Mouse (Mus musculus): ENCODE data around the gene Chd8. TPM values are rescaled to one million over a fixed set of nuclear protein-coding genes. Genes with fewer than 3 reads are reported as not detected.
"Not testable (repeated sequence)": the region's sequence is repeated elsewhere in the genome, so short reads cannot be mapped to it uniquely, and the experiment has no call there.

The Chd8 gene
- polyA plus RNA-seq (2015; fragmentation: Nextera tagmentation; extraction: Ambion mirVana), result 31.9 and 40.1 TPM in 2 replicates

DNA sequence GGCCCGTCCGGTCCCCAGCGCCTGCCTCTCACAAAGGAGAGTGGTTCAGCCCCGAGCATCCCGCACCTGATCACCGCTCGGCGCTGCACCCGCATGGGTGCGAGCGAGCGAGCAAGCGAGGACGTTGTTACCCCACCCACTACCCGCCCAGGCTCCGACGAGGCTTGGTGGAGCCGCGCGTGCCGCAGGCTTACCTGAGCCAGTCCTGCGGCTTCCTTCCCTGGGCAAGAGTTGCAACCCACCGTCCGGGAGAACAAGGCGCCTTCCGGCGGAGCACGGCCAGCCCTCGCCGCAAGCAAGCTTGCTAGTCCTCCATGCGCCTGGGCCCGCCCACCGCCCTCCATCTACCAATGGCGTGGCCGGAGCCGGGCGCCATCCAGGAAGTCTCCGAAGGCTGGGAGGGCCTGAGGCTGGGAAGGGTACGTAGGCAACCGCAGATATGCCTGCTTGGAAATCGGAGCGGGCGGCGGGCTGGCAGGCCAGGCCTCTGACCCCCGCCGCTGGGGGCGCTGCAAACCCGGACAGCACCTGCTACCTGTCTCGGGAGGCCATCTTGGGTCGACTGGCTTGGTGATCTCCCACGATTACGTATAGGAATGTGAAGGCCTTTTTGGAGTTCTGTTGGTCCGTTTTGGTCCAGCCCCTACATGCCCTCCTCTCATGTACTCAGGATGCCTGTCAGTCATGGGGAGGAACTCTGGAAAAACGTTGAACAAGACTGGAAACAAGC lies at the start of gene Chd8:
Chd8 (minus strand) TSS at position 297 of the 730 bp plus-strand sequence.
- peak; percentile 99 for DNase-seq (ENCODE audit: low spot score)

DNA sequence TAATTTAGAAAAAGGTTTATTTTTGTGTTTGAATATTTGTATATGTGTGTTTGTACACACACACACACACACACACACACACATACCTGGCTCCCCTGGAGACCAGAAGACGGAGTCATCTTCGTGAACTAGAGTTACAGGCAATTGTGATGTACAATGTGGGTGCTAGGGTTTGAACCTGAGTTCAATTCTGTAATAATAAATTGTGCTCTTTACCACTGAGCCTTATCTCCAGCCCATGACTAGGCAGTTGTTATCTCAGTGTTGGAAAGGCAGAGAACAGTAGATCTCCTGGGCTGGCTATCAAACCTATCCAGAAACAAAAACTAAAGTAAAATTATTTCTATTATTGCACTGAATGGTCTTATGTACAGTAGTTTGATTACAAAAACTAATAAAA lies 48.5 kb upstream of the Chd8 start:
- no peak for DNase-seq (ENCODE audit: low spot score)

DNA sequence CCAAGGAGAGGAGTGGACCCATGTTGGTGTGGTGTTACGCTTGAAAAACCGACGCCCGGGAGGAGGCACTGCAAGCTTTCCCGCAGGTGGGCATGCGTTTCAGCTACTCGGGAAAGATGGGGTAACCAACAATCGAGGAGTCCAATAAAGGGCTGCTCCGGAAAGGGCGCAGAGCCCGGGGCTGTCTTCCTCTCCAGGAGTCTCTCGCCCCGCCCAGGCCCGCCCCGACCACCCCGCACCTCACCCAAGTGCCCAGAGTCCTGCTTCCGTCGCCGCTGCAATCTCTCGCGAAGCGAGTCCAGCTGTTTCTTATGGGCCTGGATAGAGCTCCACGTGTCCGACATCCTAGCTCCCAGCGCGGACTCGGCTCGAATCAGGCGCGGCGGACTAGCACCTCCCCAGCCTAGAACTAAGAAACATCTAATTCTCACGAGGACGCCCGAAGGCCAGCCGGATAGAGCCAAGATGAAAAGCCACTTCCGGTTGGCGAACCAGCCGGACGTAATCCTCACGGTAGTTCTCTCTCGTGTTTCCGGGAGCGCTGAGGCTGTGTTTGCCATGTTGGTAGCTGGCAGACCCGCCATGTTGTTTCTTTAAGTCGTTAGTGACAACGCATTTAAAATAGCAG lies 47.2 kb upstream of the Chd8 start, which contains the start of gene Mettl3:
Mettl3 (minus strand) TSS at position 485 of the 628 bp plus-strand sequence.
- DNase-seq (ENCODE audit: low spot score), result peak; percentile 93

DNA sequence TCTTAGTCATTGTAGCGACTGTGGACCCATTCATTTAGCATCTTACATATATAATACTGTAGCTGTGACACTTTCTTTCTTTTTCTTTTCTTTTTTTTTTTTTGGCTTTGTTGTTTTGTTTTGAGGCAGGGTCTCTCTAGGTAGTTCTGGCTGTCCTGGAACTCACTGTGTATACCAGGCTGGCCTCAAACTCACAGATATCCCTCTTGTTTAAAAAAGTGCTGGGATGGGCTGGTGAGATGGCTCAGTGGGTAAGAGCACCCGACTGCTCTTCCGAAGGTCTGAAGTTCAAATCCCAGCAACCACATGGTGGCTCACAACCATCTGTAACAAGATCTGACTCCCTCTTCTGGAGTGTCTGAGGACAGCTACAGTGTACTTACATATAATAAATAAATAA lies 45.9 kb upstream of the Chd8 start:
- DNase-seq (ENCODE audit: low spot score), result not testable (repeated sequence)

DNA sequence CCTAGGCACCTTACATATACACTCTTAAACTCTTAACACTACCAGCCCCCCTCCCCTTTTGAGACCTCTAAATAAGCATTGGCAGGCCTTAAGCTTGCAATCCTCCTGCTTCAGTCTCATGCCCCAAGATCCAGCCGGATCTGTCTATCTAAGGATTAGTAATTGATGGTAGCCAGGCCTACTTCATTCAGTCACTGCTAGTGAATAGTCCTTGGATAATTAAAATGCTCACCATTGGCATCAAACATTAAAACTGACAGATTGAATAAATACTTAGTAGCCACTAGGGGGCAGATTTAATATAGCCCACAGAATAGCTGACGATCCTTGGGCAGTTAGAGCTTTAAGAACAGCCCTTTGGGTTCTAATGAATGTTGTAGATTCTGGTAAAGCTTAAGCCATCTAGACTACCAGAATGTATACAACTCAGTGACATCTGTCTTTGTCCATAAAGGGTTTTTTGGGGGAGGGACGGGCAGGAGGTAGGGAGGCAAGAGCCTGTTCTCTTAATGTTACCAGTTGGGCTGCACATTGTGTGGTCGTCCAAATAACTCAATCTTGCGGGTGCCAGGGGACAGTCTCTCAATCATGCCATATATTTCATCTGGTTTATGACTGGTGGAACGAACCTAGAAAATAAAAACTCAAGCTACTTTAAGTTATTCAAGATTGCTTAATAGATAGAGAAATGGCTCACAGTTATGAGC lies 38.1 kb upstream of the Chd8 start:
- peak; percentile 27 for DNase-seq (ENCODE audit: low spot score)

DNA sequence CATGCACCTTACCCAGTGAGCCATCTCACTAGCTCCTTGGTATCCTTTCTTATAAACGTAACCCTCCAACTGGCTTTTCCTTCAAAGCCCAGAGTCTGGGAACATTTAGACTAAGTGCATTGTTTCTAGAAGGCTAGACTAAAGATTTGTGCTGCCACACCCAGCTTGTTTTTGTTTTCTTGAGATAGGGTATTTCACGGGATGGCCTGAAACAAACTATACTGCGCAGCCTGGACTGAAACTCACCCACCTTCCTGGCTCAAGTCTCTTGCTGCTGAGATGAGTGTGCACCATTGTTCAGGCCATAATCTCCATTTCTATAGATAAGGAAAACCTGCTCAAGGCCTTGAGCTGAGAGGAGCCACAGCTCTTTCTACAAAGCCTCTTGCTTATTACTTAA lies 26.6 kb upstream of the Chd8 start:
- DNase-seq (ENCODE audit: low spot score), result no peak

DNA sequence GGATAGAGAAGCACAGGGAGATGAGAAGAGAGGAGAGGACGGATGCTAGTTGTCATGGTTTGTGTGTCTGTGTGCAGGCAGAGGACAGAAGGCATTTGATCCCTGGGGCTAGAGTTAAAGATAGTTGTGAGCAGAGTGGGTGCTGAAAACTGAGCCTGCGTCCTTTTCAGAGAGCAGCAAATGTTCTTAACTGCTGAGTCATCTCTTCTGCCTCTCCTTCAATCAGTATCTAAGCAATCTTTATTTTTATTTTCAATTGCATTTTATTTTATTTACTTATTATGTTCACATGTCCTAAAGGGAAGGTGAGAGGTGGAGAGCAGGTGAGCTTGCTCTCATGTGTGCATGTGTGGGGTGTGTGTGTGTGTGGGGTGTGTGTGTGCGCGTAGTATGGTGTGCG lies 26.0 kb upstream of the Chd8 start:
- no peak for DNase-seq (ENCODE audit: low spot score)

DNA sequence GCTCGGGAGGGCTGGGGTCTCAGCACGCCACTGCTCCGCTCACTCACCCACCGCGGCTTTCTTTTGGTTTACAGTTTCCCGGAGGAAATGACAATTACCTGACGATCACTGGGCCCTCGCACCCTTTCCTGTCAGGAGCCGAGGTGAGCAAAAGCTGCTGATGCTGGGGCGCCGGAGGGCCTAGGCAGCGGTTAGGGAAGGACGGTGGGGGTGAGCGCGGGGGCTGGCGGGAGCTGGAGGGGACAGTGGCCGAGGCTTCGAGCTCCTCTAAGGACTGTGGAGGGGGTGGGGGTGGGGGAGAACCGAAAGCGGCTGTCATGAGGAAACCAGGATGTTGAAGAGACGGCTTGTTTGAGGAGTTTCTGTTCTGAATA lies 22.2 kb upstream of the Chd8 start:
- DNase-seq (ENCODE audit: low spot score), result no peak

DNA sequence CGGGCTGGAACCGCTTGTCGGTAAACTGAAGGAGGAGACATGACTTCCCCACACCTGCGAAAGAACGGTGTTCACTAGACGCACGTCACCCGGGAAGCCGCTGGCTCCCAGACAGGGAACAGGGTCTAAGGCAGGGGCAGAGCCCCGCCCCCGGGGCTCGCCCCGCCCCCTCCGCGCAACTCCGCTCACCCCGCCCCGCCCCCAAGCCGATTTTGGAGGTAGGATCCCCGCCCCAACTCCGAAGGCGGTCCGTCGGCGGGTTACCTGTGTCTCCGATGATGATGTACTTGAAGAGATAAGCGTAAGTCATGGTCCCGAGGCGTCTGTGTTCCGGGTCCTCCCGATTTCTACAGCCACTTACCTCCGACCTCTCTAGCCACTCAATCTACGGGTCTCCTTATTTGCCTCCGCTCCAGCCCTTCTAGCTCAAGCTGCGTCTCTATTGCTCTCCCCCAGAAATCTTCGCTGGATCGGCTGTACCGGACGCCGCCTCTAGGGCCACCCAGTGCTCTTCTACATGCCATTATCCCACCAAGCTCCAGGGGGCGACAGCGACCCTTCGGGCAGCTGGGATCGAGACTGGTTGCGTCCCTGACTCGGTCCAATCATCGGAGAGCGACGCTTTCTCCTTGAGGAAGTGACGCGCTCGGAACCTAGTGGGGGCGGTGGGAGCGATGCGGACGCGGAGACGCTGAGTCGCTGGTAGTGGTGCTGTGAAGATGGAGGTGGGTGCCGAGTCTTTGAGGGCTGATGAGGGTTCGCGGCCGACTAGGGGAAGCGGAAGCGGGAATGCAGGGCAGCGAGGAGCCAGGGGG lies 21.6 kb upstream of the Chd8 start, which contains the start of the genes Tox4 and Rab2b:
Tox4 (plus strand) TSS at position 215 of the 815 bp plus-strand sequence.
Rab2b (minus strand) TSS at position 614 of the 815 bp plus-strand sequence.
- peak; percentile 100 for DNase-seq (ENCODE audit: low spot score)

DNA sequence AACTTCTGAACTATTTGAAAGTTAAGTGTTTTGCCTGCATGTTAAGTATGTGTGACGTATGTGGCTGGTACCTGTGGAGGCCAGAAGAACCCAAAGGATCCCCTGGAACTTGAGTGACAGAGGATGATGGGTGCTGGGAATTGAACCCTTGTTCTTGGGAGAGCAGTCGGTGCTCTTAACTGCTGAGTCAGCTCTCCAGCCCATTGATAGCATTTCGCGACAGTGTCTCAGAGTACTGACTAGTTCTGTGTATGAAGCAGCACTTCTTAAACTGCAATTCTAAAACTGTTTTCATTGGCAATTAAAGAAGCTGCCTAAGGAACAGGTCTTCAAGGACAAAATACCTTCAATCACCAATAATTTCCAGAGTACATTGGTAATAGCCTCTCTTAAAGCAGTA lies 19.6 kb upstream of the Chd8 start:
- DNase-seq (ENCODE audit: low spot score), result no peak

DNA sequence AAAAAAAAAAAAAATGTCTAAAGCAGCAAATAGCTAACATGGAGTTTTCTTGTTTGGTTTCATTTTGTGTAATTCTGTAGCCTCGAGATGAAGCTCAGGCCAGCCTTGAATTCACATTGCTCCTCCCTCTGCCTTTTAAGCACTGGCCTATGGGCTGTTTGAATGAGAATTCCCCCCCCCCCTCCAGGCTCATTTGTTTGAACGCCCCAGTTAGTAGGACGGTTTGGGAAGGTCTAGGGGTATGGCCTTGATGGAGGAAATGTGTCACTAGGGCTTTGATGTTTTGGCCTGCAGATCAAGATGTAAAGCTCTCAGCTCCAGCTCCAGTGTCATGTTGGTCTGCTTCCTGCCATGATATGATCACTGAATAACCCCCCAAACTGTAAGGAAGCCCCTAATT lies 15.2 kb upstream of the Chd8 start:
- DNase-seq (ENCODE audit: low spot score), result no peak

DNA sequence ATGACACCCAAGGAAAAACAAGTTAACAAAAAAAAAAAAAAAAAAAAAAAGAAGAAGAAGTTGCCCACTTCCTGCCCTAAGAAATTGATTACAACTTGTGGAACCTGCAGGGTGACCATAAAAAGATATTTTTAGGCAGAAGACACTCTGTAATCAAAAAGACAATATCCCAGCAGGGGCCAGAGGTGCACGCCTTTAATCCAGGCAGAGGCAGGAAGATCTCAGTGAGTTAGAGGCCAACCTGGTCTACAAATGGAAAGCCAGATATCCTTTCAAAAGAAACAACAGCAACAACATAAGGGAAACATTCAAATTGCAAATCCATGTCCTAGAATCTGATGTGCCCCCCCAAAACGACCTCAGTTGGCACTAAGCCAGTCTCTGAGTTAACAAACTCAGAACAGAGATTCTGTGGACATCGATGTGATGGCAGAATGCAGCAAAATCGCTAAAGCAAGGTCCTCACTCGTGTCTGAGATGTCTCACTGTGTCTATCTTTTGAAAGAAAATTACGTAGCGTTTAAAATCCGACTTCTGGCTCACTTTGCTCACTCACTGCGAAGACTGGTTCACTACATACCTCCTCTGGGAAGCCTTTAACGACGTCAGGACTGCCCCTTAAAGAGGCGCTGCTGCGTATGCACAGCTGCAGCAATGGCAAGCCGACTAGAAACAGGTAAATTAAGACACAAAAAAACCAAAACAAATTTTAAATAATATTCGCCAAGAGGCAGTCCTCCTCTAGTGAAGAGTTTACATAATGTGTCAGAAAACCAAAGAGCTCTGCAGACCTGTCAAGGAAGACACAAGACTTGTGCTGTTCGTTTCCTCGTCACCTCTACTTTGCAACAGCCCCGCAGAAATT lies 1.0 kb downstream of the Chd8 start:
- DNase-seq (ENCODE audit: low spot score), result peak; percentile 43

DNA sequence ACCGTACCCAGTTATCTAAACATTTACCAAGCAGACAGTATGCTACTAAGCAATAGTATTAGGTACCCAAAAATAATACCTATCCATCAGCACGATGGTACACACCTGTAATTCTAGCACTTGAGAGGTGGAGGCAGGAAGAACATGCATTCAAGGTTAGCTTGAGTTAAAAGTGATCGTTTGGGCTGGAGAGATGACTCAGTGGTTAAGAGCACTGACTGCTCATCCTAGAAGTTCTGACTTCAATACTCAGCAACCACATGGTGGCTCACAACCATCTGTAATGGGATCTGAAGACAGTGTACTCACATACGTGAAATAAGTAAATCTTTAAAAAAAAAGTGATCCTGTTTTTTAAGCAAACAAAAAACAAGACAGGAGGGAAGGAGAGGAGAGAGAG lies 11.5 kb downstream of the Chd8 start:
- DNase-seq (ENCODE audit: low spot score), result no peak

DNA sequence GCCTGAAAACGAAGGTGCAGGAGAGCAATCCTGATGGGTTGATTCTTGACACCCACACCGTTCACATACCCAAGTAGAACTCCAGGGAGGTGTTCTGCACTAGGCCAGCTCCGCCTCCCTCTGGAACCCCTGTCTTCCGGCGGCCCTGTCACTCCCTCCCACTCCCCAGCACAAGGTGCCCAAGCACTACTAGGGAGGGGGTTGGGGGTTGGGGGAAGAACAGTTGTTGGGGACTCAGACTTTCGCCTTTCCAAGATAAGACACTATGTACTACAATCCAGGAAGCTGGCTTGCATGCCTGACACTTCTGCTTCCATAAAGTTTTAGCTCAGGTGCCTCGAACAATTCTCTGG lies 12.9 kb downstream of the Chd8 start:
- DNase-seq (ENCODE audit: low spot score), result no peak

DNA sequence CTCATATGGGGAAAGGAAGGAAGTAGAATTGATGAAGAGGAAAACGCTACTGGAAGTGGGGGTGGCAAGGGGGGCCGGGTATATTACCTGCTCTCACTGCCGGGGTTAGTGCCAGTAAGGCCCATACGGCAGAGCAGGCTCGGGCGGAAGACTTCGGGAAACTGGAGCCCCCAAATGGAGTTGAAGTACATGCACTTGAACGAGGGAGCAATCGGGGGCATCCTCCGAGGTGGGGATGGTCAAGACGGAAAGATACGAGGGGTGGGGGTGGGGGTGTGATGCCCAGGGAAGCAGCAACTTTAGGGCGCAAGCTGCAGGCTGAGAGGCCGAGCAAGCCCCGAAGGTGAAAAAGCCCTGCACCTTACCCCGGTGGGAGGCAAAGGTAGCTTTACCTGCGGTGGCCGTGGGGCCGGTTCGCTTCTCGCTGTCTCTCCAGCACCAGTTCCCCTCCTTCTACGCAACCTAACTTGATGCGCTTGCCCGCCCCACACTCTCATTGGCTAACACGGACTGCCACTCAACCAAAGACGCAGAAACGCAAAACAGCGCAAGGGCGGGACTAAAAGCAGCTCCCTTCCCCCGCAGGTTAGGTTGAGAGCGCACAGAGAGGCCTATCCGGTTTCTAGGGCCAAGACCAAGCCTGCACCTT lies 13.4 kb downstream of the Chd8 start:
- peak; percentile 99 for DNase-seq (ENCODE audit: low spot score)

DNA sequence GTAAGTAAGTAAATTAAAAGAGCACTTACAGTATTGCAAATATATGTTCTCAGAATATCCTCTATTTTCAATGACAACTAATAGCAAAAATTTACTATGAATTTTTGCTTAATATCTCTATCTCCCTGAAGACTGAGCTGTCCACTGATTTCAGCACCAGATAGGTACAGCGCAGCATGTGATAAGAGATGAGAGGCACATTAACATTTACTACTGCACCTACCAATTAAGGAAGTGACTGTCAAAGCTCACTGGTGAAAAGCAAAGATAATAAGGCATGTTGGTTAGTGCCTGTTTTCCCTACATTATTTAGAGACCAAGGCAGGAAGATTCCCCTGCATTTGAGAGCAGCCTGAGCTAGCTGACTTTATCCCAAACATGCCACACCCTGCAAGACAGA lies 21.4 kb downstream of the Chd8 start:
- DNase-seq (ENCODE audit: low spot score), result no peak

DNA sequence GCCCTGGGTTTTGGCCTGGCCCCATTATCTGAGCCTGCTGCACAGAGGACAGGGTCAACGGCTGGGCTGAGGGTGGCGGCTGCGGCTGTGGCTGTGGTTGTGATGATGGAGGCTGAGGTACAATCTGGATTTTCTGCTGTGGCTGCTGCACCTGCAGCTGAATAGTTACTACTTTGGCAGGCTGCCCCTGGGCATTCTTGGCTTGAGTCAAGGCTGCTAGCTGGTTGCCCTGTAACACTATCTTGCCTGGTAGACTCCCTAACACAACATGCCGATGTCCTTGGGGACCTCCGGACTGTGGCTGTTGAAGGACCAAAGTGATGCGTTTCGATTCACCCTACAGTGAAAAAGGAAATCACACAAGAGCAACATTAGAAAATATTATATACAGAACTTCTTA lies 22.4 kb downstream of the Chd8 start:
- no peak for DNase-seq (ENCODE audit: low spot score)

DNA sequence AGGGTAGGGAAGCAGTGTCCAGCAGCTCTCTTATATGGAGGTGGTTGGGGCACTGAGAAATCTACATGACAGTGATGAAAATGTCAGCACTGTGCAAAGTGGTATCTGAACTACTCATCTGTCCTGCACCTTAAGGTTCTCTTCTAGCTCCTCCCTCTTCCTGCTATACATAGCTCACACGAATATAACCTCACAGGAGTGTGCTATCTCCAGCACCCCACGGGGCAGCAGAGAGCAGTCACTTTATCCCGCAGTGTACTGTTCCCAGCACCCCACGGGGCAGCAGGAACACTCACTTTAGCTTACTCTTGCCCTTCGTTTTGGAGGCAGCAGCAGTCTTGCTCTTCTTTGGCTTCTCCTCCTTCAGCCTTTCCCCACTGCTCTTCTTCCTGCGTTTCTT lies 25.3 kb downstream of the Chd8 start:
- no peak for DNase-seq (ENCODE audit: low spot score)

DNA sequence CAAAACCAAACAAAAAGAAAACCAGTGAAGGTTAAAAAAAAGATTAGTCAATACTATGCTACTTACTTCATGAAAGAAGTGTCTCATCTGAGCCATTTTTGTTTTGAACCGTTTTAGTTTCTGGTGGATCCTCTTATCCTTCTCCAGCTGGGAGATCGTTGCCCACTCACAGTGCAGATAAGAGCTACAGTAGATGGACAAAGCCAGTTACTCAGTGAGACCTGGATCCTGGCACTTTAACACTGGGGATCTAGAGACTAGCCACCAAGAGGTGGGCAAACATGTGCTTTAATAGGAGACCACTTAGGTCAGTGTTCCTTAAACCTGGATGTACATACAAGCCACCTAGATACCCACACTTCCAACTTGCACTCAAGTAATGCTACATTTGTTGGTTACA lies 31.6 kb downstream of the Chd8 start:
- DNase-seq (ENCODE audit: low spot score), result no peak

DNA sequence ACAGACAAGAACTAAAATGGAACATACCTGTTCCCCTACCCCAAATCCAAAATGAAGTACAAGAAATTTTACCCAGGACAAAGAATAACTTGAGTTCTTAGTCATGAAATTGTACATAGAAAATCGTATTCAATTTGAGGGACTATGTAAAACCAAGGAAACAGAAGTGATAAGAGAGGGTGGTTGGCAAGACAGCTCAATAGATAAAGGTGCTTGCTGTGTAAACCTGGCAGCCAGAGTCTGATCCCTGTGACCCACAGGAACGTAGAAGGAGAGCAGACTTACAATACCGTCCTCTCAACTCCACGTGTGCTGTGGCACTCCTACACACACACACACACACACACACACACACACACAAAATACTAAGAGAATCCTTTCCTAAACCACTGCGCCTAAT lies 40.3 kb downstream of the Chd8 start:
- no peak for DNase-seq (ENCODE audit: low spot score)

Measured in thymus, postnatal 0 days (tissue).